Mouse (Mus musculus): ENCODE results near the gene Gm8994.

Gene Gm8994

DNA sequence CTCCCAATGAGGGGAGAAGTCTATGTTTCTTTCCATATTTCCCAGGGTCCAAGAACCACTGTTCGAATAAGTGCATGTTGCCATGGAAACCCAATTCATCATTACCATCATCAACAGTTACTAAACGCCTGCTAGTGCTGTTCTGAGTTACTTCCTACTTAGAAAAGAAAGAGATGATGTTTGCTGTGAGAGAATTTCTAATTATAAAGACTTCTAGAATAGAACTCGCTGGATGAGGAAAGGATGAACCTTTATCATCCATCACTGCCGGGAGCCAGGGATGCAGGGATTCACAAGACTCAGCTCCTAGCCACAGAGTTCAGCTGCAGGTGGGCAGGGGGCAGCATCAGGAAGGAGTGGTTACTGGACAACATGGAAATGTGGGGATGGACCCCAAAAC, 36.7 kb downstream of the Gm8994 start:
- DNase-seq, result no peak

DNA sequence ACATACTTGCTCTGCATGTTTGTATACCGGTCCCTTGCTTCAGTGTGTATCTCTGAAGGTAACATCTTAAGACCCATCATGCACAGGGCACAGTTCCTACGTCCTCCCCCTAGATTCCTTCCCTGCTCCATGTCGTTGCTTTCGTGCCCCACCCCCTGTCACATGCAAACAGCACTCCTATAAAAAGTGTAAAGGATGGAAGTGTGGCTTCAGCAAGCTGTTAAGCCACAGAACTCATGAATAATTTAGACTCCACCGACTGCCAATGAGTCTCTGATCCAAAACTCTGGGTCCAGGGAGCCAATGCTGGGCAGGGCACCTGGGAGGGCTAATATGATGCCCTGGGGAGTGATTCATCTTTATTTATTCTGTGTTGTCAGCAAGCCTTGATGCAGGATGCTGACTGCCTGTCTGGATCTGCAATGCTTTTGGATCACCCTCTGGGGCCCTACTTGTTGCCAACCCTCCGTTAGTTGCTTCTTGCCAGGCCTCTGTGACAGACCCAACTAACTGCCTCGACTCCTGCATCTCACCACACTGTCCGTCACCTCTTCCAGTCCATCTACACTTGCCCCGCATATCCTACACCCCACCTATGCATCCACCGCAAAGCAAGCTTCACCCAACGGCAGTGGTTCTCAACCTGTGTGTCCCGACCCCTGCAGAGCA, 37.2 kb downstream of the Gm8994 start:
- DNase-seq, result no peak

DNA sequence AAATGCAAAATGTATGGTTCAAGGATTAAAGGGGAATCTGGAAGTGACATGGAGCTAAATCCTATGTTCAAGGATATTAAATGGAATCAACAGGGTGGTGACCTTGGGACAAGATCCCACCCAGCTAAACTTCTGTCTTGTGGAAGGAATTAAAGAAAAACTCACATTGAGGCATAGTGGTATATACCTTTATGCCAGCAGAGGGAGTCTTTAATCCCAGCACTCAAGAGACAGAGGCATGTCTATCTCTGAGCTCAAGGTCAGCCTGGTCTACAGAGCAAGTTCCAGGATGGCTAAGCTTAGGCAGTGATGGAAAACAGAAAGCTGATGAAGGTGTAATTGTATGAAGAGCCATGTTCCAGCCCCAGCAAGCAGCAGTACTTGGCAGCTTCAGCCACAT, 48.8 kb downstream of the Gm8994 start:
- DNase-seq, result no peak

Data from thymus, postnatal 14 days (tissue).